Mouse (Mus musculus): ENCODE results near the gene Ube2g2.

GRCm38 (mm10) chr10:77605908-77606826, 15.9 kb upstream of the Ube2g2 start, which contains the start of the genes Sumo3 and Gm49325:
- no peak for TF ChIP-seq GATA1 (IDR thresholded peaks at IDR 0.05; ENCODE audit: borderline replicate concordance, low read length)
- no peak for TF ChIP-seq FLI1 (IDR thresholded peaks at IDR 0.05; ENCODE audit: low read length)

All from megakaryocyte, embryonic 14.5 days (primary cell).